Mouse (Mus musculus) ES-Bruce4 (cell line): ENCODE measurements around the gene Tmem229a. TPM values are rescaled to one million over a fixed set of nuclear protein-coding genes. Genes with fewer than 3 reads are reported as not detected.

Source experiments
- H3K27ac ChIP-seq: 2 replicates; pipeline ENCODE4 v1.5.1; 2012; ENCODE audit warnings: low read length, inconsistent platforms; ENCODE audit not compliant: insufficient read depth
- H3K27me3 ChIP-seq: 2 replicates; pipeline ENCODE4 v1.6.1; 2012; ENCODE audit warnings: mild to moderate bottlenecking, low read length, inconsistent platforms; ENCODE audit not compliant: control insufficient read depth, poor library complexity, insufficient read depth, severe bottlenecking
- H3K36me3 ChIP-seq: 2 replicates; pipeline ENCODE4 v1.6.1; 2012; ENCODE audit warnings: inconsistent platforms, mild to moderate bottlenecking, low read length, moderate library complexity; ENCODE audit not compliant: control insufficient read depth, poor library complexity, insufficient read depth, severe bottlenecking
- H3K4me1 ChIP-seq: one replicate; pipeline ENCODE4 v1.8.1; 2011; ENCODE audit warnings: low read length; ENCODE audit not compliant: control insufficient read depth, insufficient read depth
- H3K4me3 ChIP-seq: 2 replicates; pipeline ENCODE4 v1.5.1; 2011; ENCODE audit warnings: low read depth, mild to moderate bottlenecking, low read length
- H3K9ac ChIP-seq: 2 replicates; pipeline ENCODE4 v1.6.1; 2012; ENCODE audit warnings: low read depth, mild to moderate bottlenecking, inconsistent platforms; ENCODE audit not compliant: poor library complexity, severe bottlenecking
- H3K9me3 ChIP-seq: replicated peaks from 2 replicates; pipeline ENCODE4 v1.6.1; 2012; ENCODE audit warnings: mild to moderate bottlenecking, low read length, inconsistent platforms; ENCODE audit not compliant: control insufficient read depth, poor library complexity, insufficient read depth, severe bottlenecking
- CTCF ChIP-seq: IDR thresholded peaks from one replicate; pipeline ENCODE4 v1.8.1; 2011; ENCODE audit warnings: low read depth, low read length
- EP300 ChIP-seq: IDR thresholded peaks from 2 replicates; pipeline ENCODE4 v1.6.1; 2011; ENCODE audit warnings: low read depth, low read length; ENCODE audit not compliant: insufficient read depth
- POLR2A ChIP-seq: IDR thresholded peaks from one replicate; pipeline ENCODE4 v1.8.1; 2011; ENCODE audit warnings: low read length; ENCODE audit not compliant: insufficient read depth
- polyA plus RNA-seq: library from polyadenylated mRNA; stranded (reverse); fragments of >200 nt; gene quantifications from 2 replicates; pipeline ENCODE4 v1.2.4, GENCODE M21; 2011; ENCODE audit warnings: low read depth; ENCODE audit not compliant: missing spikeins, insufficient read depth, insufficient read length

Tmem229a gene
- polyA plus RNA-seq, 1 experiment: 0.49 TPM

- Histone ChIP-seq H3K27ac (no peak overlapping the region), H3K9me3 (no peaks in the 10 kb centered on the region), H3K36me3 (no peaks in the 10 kb centered on the region), H3K27me3 (no peaks in the 10 kb centered on the region; the same call in 1 of the 2 replicates), H3K9ac (no peak overlapping the region), H3K4me3 (no peak overlapping the region), H3K4me1 (peaks cover 3% of the 10 kb centered on the region)
- TF ChIP-seq CTCF (no peak), POLR2A (no peak), EP300 (no peak)
Observed at GRCm38 (mm10) chr6:24950669-24951068, 5.4 kb downstream of the Tmem229a start.

- peaks cover 18% of the 10 kb centered on the region for H3K9me3 ChIP-seq
- H3K4me1 ChIP-seq: no peaks in the 10 kb centered on the region
- H3K36me3 ChIP-seq: no peaks in the 10 kb centered on the region
- H3K4me3 ChIP-seq: no peak overlapping the region
- TF ChIP-seq EP300 (no peak), POLR2A (no peak), CTCF (no peak)
- no peaks in the 10 kb centered on the region for H3K27me3 ChIP-seq
- no peak overlapping the region for H3K27ac ChIP-seq
- H3K9ac ChIP-seq: no peak overlapping the region
Observed at GRCm38 (mm10) chr6:24925076-24925785, 30.9 kb downstream of the Tmem229a start.

DNA sequence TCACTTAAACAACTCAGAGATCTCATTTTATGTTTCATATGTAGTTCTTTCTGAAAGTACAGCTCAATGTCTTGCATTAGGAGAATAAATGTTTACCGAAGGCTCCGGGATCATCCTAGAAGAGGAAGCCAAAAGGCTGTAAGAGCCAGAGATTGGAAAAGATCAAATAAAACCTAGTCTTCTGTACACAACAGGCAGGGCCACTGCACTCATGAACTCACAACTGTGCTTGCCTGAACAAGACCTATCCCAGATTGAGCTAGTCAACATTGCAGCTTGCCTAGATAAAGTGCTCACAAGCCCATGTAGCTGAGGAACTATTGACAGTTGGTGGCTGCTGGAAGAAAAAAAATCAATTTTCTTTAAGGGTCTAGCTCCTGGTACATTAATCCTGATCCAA, 42.5 kb downstream of the Tmem229a start:
- Histone ChIP-seq H3K27ac (no peak overlapping the region), H3K36me3 (no peaks in the 10 kb centered on the region), H3K4me1 (no peaks in the 10 kb centered on the region), H3K27me3 (no peaks in the 10 kb centered on the region), H3K9ac (no peak overlapping the region), H3K4me3 (no peak overlapping the region), H3K9me3 (no peaks in the 10 kb centered on the region)
- TF ChIP-seq EP300: no peak
- TF ChIP-seq POLR2A: no peak
- no peak for TF ChIP-seq CTCF

DNA sequence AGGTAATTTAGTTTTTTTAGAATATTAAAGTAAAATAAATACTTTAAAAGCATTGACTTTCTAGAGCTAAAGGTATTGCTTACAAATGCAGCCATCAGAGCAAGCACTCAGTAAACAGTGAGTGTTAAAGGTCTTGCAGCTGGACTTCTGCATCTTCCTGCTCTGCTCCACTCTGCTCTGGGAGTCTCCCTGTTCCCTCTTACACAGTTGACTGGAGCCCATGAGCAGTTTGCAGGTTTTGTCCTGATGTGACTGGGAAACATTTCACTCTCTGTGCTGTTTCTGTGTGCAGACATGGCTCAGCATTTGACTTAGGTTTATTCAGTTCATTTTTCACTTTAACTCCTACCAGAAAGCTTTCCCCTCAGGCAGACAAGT, 45.4 kb downstream of the Tmem229a start:
- H3K27ac ChIP-seq: no peak overlapping the region
- no peak overlapping the region for H3K4me3 ChIP-seq
- H3K4me1 ChIP-seq: no peaks in the 10 kb centered on the region
- H3K9ac ChIP-seq: no peak overlapping the region
- H3K9me3 ChIP-seq: no peaks in the 10 kb centered on the region
- H3K27me3 ChIP-seq: no peaks in the 10 kb centered on the region
- H3K36me3 ChIP-seq: no peaks in the 10 kb centered on the region
- TF ChIP-seq POLR2A: no peak
- TF ChIP-seq EP300: no peak
- TF ChIP-seq CTCF: no peak

DNA sequence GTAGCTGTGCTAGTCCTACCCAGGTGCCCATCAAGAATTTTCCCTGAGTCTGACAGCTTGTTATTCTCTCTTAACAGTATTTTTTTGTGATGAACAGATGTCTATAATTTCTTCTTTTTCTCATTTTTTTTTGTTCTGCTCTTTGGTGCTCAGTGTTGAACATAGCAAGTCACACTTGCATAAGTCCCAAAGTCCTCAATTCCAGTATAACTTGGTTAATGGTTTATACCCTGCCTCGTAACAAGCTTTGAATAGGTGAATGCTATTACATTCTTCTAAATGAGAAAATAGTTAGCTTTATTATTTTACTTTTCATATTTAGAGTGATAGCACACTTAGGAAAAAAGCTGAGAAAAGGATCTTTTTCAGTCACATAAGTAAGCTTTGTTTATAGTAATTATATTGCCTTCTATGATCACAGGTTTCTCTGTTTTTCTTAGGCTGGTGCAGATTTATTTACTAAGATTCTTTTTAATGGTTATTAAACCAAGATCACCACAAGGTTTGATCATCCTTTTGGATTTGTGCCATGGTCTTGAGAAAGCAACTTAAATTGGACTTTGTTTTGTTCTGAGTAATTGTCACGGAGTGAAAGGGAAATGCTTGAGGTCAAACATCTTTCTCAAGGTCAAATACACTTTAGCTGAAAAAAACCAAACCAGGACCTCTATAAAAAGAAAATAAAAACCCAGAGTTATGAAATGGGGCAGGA, 45.9 kb downstream of the Tmem229a start:
- no peaks in the 10 kb centered on the region for H3K4me1 ChIP-seq
- no peaks in the 10 kb centered on the region for H3K27me3 ChIP-seq
- H3K9me3 ChIP-seq: no peaks in the 10 kb centered on the region
- H3K9ac ChIP-seq: no peak overlapping the region
- H3K27ac ChIP-seq: no peak overlapping the region
- no peak overlapping the region for H3K4me3 ChIP-seq
- H3K36me3 ChIP-seq: no peaks in the 10 kb centered on the region
- TF ChIP-seq CTCF (no peak), EP300 (no peak), POLR2A (no peak)

DNA sequence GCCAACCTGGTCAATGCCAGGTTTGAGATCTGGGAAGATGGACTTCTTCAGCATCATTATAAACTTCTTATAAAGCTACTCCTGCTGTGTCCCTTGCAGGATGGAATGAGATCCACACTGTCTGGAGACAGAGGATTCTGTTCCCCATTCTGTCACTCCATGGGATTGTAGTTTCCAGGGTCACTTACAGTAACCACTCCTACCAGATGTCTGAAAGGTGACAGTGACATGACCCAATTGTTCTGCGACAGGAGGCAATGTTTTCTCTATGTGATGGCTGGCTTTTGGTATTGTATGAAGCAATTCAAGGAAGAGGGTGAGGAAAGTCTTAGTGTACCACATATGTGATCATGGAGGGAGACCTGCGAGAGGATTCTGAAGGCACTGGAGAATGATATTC, 48.3 kb downstream of the Tmem229a start:
- Histone ChIP-seq H3K9ac (no peak overlapping the region), H3K4me3 (no peak overlapping the region), H3K27ac (no peak overlapping the region), H3K27me3 (no peaks in the 10 kb centered on the region), H3K36me3 (no peaks in the 10 kb centered on the region), H3K9me3 (no peaks in the 10 kb centered on the region), H3K4me1 (no peaks in the 10 kb centered on the region)
- TF ChIP-seq CTCF: no peak
- no peak for TF ChIP-seq EP300
- TF ChIP-seq POLR2A: no peak
